Mouse (Mus musculus): ENCODE measurements around the gene Fastkd5. TPM values are rescaled to one million over a fixed set of nuclear protein-coding genes. Genes with fewer than 3 reads are reported as not detected.

Gene Fastkd5
- polyA plus RNA-seq, 1 experiment from 2014 or later: 9.5 TPM

- Histone ChIP-seq H3K4me2 (no peak overlapping the region), H3K27me3 (no peaks in the 10 kb centered on the region), H3K36me3 (replicated peaks) (peaks cover 43% of the 10 kb centered on the region), H3K9ac (no peak overlapping the region), H3K9me3 (replicated peaks) (no peaks in the 10 kb centered on the region), H3K4me3 (replicated peaks) (no peak overlapping the region), H3K4me1 (replicated peaks) (peaks cover 11% of the 10 kb centered on the region; the same call in 1 of the 2 replicates), H3K27ac (replicated peaks) (no peak overlapping the region)
- WGBS (ENCODE audit: insufficient replicate concordance): 55% methylated on average over 1 of the region's 1 CpGs
- ATAC-seq (ENCODE audit: insufficient read depth): no peak
These were observed 34.2 kb downstream of the Fastkd5 start for GRCm38 (mm10) chr2:130595596-130595995.

DNA sequence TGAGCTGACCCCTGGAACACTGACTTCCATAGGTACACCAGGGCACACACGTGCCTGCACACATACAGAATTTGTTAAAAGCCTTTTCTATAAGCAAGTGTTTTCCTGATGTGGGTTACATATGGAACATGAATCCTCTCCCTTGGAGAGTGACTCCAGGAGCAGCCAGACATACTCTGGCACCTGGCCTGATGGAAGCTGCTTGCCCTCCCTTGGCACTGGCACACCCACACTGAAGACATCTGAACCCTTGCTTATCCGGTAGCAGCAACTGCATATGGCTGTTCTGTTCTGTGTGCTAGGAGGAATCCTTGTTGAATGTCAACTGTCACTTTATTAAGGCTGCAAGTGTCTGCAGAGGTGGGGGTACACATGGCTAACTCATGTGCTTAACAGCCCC lies 38.8 kb downstream of the Fastkd5 start:
- WGBS (ENCODE audit: insufficient replicate concordance): 71% methylated on average over 2 of the region's 2 CpGs
- no peak for ATAC-seq (ENCODE audit: insufficient read depth)
- H3K4me2 ChIP-seq: no peak overlapping the region
- H3K9ac ChIP-seq: no peak overlapping the region
- no peak overlapping the region for H3K27ac ChIP-seq (replicated peaks)
- H3K4me3 ChIP-seq (replicated peaks): no peak overlapping the region
- 0 out of 2 replicates have a peak, but pooled peaks cover under 1% of the 10 kb centered on the region for H3K4me1 ChIP-seq (replicated peaks)
- no peaks in the 10 kb centered on the region for H3K27me3 ChIP-seq
- H3K9me3 ChIP-seq (replicated peaks): no peaks in the 10 kb centered on the region
- peaks cover 9% of the 10 kb centered on the region; the same call in 1 of the 2 replicates for H3K36me3 ChIP-seq (replicated peaks)

GRCm38 (mm10) chr2:130589761-130590160 lies 40.1 kb downstream of the Fastkd5 start:
- no peaks in the 10 kb centered on the region for H3K9me3 ChIP-seq (replicated peaks)
- no peak overlapping the region for H3K4me2 ChIP-seq
- no peaks in the 10 kb centered on the region for H3K27me3 ChIP-seq
- H3K36me3 ChIP-seq (replicated peaks): peaks cover 3% of the 10 kb centered on the region; the same call in 1 of the 2 replicates
- H3K27ac ChIP-seq (replicated peaks): no peak overlapping the region
- H3K4me1 ChIP-seq (replicated peaks): no peaks in the 10 kb centered on the region
- H3K9ac ChIP-seq: no peak overlapping the region
- no peak for ATAC-seq (ENCODE audit: insufficient read depth)
- no peak overlapping the region for H3K4me3 ChIP-seq (replicated peaks)
- 82% methylated on average over 2 of the region's 2 CpGs for whole genome bisulfite sequencing (ENCODE audit: insufficient replicate concordance)

DNA sequence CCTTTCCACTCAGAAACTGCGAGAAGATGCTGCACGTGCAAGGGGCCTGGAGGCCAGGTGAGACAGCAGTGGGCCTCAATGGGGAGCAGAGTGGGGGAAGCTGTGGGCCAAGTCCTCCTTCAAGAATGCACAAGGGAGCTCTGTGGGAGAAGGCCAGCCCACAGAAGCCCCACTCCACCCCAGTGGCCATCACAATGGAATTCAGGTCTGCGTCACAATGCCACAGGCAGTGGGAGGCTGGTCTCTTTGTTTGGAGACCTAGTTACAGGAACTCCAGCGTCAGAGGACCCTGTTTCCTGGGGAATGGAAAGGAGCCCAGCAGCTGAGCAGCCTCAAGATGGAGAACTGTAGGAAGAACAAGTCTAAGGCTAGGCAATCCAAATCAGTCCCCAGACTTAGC lies 40.7 kb downstream of the Fastkd5 start:
- 66% methylated on average over 4 of the region's 4 CpGs for WGBS (ENCODE audit: insufficient replicate concordance)
- Histone ChIP-seq H3K4me1 (replicated peaks) (no peaks in the 10 kb centered on the region), H3K27me3 (peaks cover 3% of the 10 kb centered on the region; the same call in 1 of the 2 replicates), H3K27ac (replicated peaks) (no peak overlapping the region), H3K9ac (no peak overlapping the region), H3K4me2 (no peak overlapping the region), H3K4me3 (replicated peaks) (no peak overlapping the region), H3K36me3 (replicated peaks) (no peaks in the 10 kb centered on the region), H3K9me3 (replicated peaks) (no peaks in the 10 kb centered on the region)
- ATAC-seq (ENCODE audit: insufficient read depth): no peak

GRCm38 (mm10) chr2:130588373-130588772 lies 41.5 kb downstream of the Fastkd5 start:
- no peak for ATAC-seq (ENCODE audit: insufficient read depth)
- Histone ChIP-seq H3K4me2 (no peak overlapping the region), H3K9ac (no peak overlapping the region), H3K36me3 (replicated peaks) (no peaks in the 10 kb centered on the region), H3K4me3 (replicated peaks) (no peak overlapping the region), H3K4me1 (replicated peaks) (no peaks in the 10 kb centered on the region), H3K27me3 (peaks cover 10% of the 10 kb centered on the region; the same call in 1 of the 2 replicates), H3K9me3 (replicated peaks) (no peaks in the 10 kb centered on the region), H3K27ac (replicated peaks) (no peak overlapping the region)
- 24% methylated on average over 2 of the region's 2 CpGs for whole genome bisulfite sequencing (ENCODE audit: insufficient replicate concordance)

GRCm38 (mm10) chr2:130586016-130586415 lies 43.8 kb downstream of the Fastkd5 start:
- no peaks in the 10 kb centered on the region for H3K36me3 ChIP-seq (replicated peaks)
- no peak for ATAC-seq (ENCODE audit: insufficient read depth)
- H3K27me3 ChIP-seq: peaks cover 34% of the 10 kb centered on the region
- H3K9me3 ChIP-seq (replicated peaks): no peaks in the 10 kb centered on the region
- H3K27ac ChIP-seq (replicated peaks): no peak overlapping the region
- no peak overlapping the region for H3K4me3 ChIP-seq (replicated peaks)
- WGBS (ENCODE audit: insufficient replicate concordance): 59% methylated on average over 6 of the region's 6 CpGs
- H3K4me2 ChIP-seq: no peak overlapping the region
- H3K4me1 ChIP-seq (replicated peaks): no peaks in the 10 kb centered on the region
- no peak overlapping the region for H3K9ac ChIP-seq

DNA sequence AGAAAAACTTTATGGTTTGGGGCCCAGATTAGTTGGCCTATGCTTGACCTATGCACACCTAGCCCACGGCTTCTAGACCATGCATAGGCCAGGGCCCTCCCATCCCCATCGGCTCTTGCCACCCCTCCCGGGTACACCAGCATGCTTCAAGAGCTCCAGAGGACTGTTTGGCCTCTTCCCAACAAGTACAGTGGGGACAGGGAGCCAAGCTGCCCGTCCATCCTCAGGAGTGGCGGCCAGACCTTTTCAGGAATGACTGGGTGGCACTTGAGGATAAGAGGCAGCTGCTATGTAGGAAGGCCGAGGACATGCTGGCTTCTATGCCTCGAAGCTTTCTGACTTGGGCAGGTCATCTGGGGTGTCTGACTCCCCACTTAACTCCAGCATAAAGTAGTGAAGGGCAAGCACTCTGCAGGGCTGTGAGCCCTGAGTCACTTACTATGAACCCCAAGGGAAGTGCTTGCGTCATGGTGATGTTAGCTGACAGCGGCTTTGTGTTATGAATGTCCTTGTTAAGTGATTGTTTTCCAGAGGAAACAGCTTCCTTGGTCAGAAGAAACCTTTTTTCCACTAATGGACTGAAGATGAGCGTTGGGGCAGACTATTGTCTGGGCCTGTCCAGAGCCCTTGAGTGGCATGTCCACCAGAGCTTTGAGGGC lies 45.8 kb downstream of the Fastkd5 start:
- H3K27me3 ChIP-seq: peaks cover 53% of the 10 kb centered on the region

GRCm38 (mm10) chr2:130582552-130582951 lies 47.3 kb downstream of the Fastkd5 start, which contains the start of gene Avp:
Gene Avp (minus strand): TSS chr2:130582554.
- no peak within 1 kb of the TSS for H3K4me2 ChIP-seq
- H3K9me3 ChIP-seq (replicated peaks): no peaks in the 10 kb centered on the region
- peaks cover 8% of the 10 kb centered on the region for H3K4me1 ChIP-seq (replicated peaks)
- H3K36me3 ChIP-seq (replicated peaks): no peaks in the 10 kb centered on the region
- H3K9ac ChIP-seq: no peak within 1 kb of the TSS
- no peak within 1 kb of the TSS for H3K4me3 ChIP-seq (replicated peaks)
- WGBS (ENCODE audit: insufficient replicate concordance): 39% methylated on average over 10 of the region's 10 CpGs
- ATAC-seq (ENCODE audit: insufficient read depth): no peak
- no peak within 1 kb of the TSS for H3K27ac ChIP-seq (replicated peaks)
- peaks cover 68% of the 10 kb centered on the region for H3K27me3 ChIP-seq

More for the DNA sequence above, 45.8 kb downstream of the Fastkd5 start:
- H3K4me3 ChIP-seq (replicated peaks): no peak overlapping the region
- H3K9me3 ChIP-seq (replicated peaks): no peaks in the 10 kb centered on the region
- WGBS (ENCODE audit: insufficient replicate concordance): 60% methylated on average over 10 of the region's 10 CpGs
- no peak overlapping the region for H3K9ac ChIP-seq
- ATAC-seq (ENCODE audit: insufficient read depth): no peak
- H3K4me2 ChIP-seq: no peak overlapping the region
- no peak overlapping the region for H3K27ac ChIP-seq (replicated peaks)
- no peaks in the 10 kb centered on the region for H3K36me3 ChIP-seq (replicated peaks)
- peaks cover 4% of the 10 kb centered on the region for H3K4me1 ChIP-seq (replicated peaks)

DNA sequence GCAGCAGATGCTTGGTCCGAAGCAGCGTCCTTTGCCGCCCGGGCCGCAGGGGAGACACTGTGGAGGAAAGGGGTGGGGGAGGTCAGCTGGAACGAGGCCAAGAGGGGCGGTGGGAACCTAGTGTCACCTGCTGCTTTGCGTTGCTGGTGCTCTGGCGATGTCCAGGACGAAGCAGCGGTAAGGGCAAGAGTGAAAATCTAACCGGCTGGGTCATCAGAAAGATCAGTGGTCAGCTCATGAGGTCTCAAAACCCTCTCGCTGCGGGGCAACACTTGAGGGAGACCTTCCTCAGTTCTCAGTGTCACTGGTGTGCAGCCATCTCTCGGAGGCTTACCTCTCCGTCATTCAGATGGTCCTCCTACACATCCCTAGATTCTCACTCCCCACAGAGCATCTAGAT lies 48.6 kb downstream of the Fastkd5 start:
- 5% methylated on average over 16 of the region's 16 CpGs for WGBS (ENCODE audit: insufficient replicate concordance)
- H3K4me3 ChIP-seq (replicated peaks): no peak overlapping the region
- no peaks in the 10 kb centered on the region for H3K9me3 ChIP-seq (replicated peaks)

DNA sequence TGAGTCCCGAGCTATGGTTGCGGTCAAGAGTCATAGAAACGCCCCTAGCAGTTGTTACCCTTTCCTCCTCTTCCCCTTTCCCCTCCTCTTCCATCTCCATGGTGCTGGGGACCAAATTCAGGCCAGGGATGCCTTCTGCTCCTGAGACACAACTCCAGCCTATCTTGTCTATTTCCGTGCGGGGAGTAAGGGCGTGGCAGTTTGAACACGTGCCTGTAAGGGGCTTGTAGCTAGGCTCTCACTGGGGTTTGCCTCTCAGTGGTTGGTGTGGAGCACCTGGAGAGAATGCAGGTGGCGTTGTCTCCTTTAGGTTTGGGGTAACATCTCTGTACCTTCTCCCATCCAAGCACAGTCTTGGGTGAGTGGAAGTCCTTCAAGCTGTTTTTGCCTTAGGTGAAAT lies 50.0 kb downstream of the Fastkd5 start:
- WGBS (ENCODE audit: insufficient replicate concordance): 5% methylated on average over 8 of the region's 8 CpGs
- Histone ChIP-seq H3K36me3 (replicated peaks) (no peaks in the 10 kb centered on the region), H3K9ac (no peak overlapping the region), H3K27me3 (peaks cover 96% of the 10 kb centered on the region), H3K4me1 (replicated peaks) (peaks cover 15% of the 10 kb centered on the region), H3K9me3 (replicated peaks) (no peaks in the 10 kb centered on the region), H3K4me2 (no peak overlapping the region), H3K27ac (replicated peaks) (no peak overlapping the region), H3K4me3 (replicated peaks) (no peak overlapping the region)
- no peak for ATAC-seq (ENCODE audit: insufficient read depth)

More for the DNA sequence above, 48.6 kb downstream of the Fastkd5 start:
- Histone ChIP-seq H3K4me2 (no peak overlapping the region), H3K4me1 (replicated peaks) (peaks cover 15% of the 10 kb centered on the region), H3K27ac (replicated peaks) (no peak overlapping the region), H3K27me3 (peaks cover 82% of the 10 kb centered on the region), H3K9ac (no peak overlapping the region), H3K36me3 (replicated peaks) (no peaks in the 10 kb centered on the region)
- ATAC-seq (ENCODE audit: insufficient read depth): no peak

DNA sequence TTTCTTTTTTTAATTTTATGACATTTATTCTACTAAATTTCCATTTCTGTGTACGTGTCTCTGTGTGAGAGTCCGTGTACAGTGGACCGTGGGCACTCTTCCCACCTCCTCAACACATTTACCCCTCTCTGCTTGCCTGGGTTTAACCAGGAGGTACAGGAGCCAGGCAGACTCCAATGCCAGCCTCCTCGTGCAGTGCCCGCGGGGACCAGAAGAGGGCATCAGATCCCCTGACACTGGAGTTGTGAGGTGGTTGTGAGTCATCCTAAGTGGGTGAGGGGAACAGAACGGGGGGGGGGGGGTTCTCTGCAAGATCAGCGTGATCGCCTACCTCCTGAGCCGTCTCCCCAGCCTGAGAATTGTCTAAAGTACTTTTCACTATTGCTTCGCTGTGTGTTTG lies 51.7 kb downstream of the Fastkd5 start:
- no peak overlapping the region for H3K9ac ChIP-seq
- no peak for ATAC-seq (ENCODE audit: insufficient read depth)
- H3K36me3 ChIP-seq (replicated peaks): no peaks in the 10 kb centered on the region
- H3K4me3 ChIP-seq (replicated peaks): no peak overlapping the region
- no peaks in the 10 kb centered on the region for H3K9me3 ChIP-seq (replicated peaks)
- peaks cover 95% of the 10 kb centered on the region for H3K27me3 ChIP-seq
- H3K4me2 ChIP-seq: no peak overlapping the region
- H3K4me1 ChIP-seq (replicated peaks): peaks cover 15% of the 10 kb centered on the region
- no peak overlapping the region for H3K27ac ChIP-seq (replicated peaks)
- WGBS (ENCODE audit: insufficient replicate concordance): 10% methylated on average over 11 of the region's 11 CpGs

- no peaks in the 10 kb centered on the region for H3K9me3 ChIP-seq (replicated peaks)
- peak; percentile 33; the same call in 1 of the 2 replicates for ATAC-seq (ENCODE audit: insufficient read depth)
- peaks cover 90% of the 10 kb centered on the region for H3K27me3 ChIP-seq
- H3K27ac ChIP-seq (replicated peaks): no peak overlapping the region
- WGBS (ENCODE audit: insufficient replicate concordance): 5% methylated on average over 12 of the region's 12 CpGs
- H3K36me3 ChIP-seq (replicated peaks): no peaks in the 10 kb centered on the region
- H3K4me2 ChIP-seq: peak overlapping the region; percentile 46
- H3K4me3 ChIP-seq (replicated peaks): peak overlapping the region; percentile 6; the same call in 1 of the 2 replicates
- H3K4me1 ChIP-seq (replicated peaks): peaks cover 15% of the 10 kb centered on the region
- H3K9ac ChIP-seq: no peak overlapping the region
These were observed 52.2 kb downstream of the Fastkd5 start for GRCm38 (mm10) chr2:130577632-130578031.
